Mouse (Mus musculus) forebrain, embryonic 14.5 days (tissue): ENCODE measurements around the gene Ccdc8. TPM values are rescaled to one million over a fixed set of nuclear protein-coding genes. Genes with fewer than 3 reads are reported as not detected.

Experiments used
- ATAC-seq: fragments of 200-750 bp; cut with Nextera tagmentation; 2 replicates; pipeline ENCODE4 v1.8.0; 2017; ENCODE audit warnings: mild to moderate bottlenecking, moderate library complexity
- DNase-seq: peaks from one replicate; pipeline ENCODE4 v3.0.0-alpha.2; 2015; ENCODE audit warnings: low spot score
- H3K27ac ChIP-seq: fragments of 300-500 bp; sonication (generic); 2 replicates; pipeline ENCODE4 v1.5.1; 2014; ENCODE audit warnings: low read depth, mild to moderate bottlenecking, control low read depth, low read length, moderate library complexity
- H3K27me3 ChIP-seq: fragments of 300-500 bp; sonication (generic); replicated peaks from 2 replicates; pipeline ENCODE4 v1.6.1; 2014; ENCODE audit warnings: low read length, control low read depth, mixed read lengths; ENCODE audit not compliant: control insufficient read depth, insufficient read depth
- H3K36me3 ChIP-seq: fragments of 300-500 bp; sonication (generic); 2 replicates; pipeline ENCODE4 v1.6.1; 2014; ENCODE audit warnings: low read length, control low read depth; ENCODE audit not compliant: control insufficient read depth, insufficient read depth
- H3K4me1 ChIP-seq: fragments of 300-500 bp; sonication (generic); 2 replicates; pipeline ENCODE4 v1.6.1; 2014; ENCODE audit warnings: antibody characterized with exemption, low read length, control low read depth; ENCODE audit not compliant: control insufficient read depth, insufficient read depth
- H3K4me2 ChIP-seq: fragments of 300-500 bp; sonication (generic); 2 replicates; pipeline ENCODE4 v1.6.1; 2014; ENCODE audit warnings: mild to moderate bottlenecking, control low read depth, low read length
- H3K4me3 ChIP-seq: fragments of 300-500 bp; sonication (generic); 2 replicates; pipeline ENCODE4 v1.5.1; 2014; ENCODE audit warnings: low read depth, low read length, control low read depth
- H3K9ac ChIP-seq: fragments of 300-500 bp; sonication (generic); 2 replicates; pipeline ENCODE4 v1.6.1; 2014; ENCODE audit warnings: mild to moderate bottlenecking, low read length, control low read depth, moderate library complexity
- H3K9me3 ChIP-seq: fragments of 300-500 bp; sonication (generic); replicated peaks from 2 replicates; pipeline ENCODE4 v1.6.1; 2016; ENCODE audit warnings: low read length, control low read depth, mixed read lengths; ENCODE audit not compliant: control insufficient read depth
- WGBS: fragments of 180-500 bp; shearing (Covaris S2); extraction: QIAGEN DNeasy Blood & Tissue Kit; methylation state at CpG from one replicate; pipeline ENCODE4 v1.1.7; 2014; 5-methylcytosine and 5-hydroxymethylcytosine counted together
- polyA plus RNA-seq: library from polyadenylated mRNA; unstranded; fragments of >200 nt; fragmentation: Nextera tagmentation; extraction: Ambion mirVana; gene quantifications from 2 replicates; pipeline ENCODE4 v1.2.1, GENCODE M21; 2014

Gene Ccdc8
- polyA plus RNA-seq, 1 experiment from 2014 or later = 3.4 TPM

DNA sequence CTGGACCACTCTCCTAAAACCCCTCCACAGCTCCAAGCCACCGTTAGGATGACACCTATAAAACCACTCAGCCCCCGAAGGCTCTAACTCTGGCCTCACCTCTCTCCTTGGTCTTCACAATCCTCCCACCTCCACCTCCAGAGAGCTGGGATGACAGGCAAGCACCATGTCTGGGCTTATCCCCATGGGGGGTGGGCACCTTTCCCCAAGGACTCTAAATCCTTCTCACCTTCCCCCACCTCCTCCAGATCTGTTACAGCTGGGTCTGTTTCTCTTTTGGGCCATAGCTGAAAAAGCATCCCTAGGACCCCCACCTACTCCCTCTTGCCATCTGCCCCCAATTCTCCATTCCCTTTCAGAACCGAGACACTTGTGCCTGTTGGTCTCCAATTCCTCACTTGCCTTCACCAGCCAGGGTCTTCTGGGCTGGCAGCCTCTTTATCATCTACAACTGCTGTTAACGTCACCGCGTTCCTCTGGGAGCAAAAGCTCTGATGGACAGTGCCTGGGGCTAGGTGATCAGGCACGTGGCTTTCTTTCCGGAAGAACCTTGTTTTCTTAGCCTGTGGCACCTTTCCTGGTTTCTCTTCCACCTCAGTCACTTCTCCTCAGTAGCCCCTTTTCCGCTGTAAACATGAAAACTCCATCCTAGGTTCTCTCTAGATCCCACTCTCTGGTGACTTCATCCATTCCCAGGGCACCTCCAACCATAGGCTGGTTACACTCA is 33.6 kb downstream of the Ccdc8 start:
- H3K27ac ChIP-seq = no peak overlapping the region
- peaks cover 13% of the 10 kb centered on the region for H3K4me1 ChIP-seq
- H3K36me3 ChIP-seq = peaks cover 37% of the 10 kb centered on the region
- H3K27me3 ChIP-seq = no peaks in the 10 kb centered on the region
- H3K9me3 ChIP-seq = no peaks in the 10 kb centered on the region
- peak overlapping the region; percentile 43; the same call in 1 of the 2 replicates for H3K9ac ChIP-seq
- peak overlapping the region; percentile 81; the same call in 1 of the 2 replicates for H3K4me3 ChIP-seq
- no peak for DNase-seq
- WGBS = 90% methylated on average over 9 of the region's 9 CpGs
- no peak for ATAC-seq
- peak overlapping the region; percentile 73 for H3K4me2 ChIP-seq

DNA sequence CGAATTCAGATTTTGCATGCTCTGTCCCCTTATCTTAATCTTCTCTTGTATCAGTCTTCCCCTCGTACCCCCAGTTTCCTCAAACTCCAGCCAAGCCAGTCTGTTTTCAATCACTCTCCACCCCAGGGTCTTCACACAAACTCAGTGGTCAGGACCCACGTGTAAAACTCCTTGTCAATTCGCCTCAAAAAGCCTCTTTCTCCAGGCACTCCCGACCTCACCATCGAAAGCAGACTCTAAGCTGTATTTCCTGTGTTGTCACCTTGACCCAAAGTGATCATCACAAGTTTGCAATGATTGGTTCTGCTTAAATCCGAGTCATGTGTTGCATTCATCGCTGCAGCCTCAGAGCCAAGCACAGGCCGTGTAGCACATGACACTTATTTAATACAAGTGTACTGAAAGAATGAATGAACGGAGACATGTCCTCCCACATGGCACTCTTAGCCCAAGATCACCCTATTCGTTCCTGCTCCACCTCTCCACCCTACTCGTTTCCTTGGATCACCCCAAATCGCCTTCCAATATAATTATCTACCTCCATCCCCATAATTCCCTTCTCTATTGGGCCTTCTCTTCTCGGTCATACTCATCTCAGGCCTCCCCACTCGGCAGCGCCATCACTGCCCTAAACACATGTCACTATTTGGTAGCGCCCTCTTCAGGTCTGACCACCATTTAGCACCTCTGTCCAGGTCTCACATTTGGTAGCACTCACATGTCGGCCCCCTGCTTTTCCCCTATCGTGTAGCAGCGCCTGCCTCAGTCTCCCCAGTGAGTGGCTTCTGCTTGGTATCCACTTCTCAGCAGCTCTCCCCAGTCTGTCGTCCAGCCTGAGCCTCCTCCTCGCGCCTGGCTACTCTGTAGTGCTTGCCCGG is 34.4 kb downstream of the Ccdc8 start:
- 10% methylated on average over 24 of the region's 24 CpGs for WGBS
- Histone ChIP-seq H3K36me3 (peaks cover 28% of the 10 kb centered on the region), H3K9ac (peak overlapping the region; percentile 88), H3K4me2 (peak overlapping the region; percentile 73), H3K4me1 (peaks cover 13% of the 10 kb centered on the region), H3K4me3 (peak overlapping the region; percentile 81), H3K9me3 (no peaks in the 10 kb centered on the region), H3K27me3 (no peaks in the 10 kb centered on the region), H3K27ac (0 out of 2 replicates have a peak overlapping the region, but pooled peaks have one; percentile 27)
- ATAC-seq = peak; percentile 71; the same call in 1 of the 2 replicates
- peak; percentile 75 for DNase-seq

DNA sequence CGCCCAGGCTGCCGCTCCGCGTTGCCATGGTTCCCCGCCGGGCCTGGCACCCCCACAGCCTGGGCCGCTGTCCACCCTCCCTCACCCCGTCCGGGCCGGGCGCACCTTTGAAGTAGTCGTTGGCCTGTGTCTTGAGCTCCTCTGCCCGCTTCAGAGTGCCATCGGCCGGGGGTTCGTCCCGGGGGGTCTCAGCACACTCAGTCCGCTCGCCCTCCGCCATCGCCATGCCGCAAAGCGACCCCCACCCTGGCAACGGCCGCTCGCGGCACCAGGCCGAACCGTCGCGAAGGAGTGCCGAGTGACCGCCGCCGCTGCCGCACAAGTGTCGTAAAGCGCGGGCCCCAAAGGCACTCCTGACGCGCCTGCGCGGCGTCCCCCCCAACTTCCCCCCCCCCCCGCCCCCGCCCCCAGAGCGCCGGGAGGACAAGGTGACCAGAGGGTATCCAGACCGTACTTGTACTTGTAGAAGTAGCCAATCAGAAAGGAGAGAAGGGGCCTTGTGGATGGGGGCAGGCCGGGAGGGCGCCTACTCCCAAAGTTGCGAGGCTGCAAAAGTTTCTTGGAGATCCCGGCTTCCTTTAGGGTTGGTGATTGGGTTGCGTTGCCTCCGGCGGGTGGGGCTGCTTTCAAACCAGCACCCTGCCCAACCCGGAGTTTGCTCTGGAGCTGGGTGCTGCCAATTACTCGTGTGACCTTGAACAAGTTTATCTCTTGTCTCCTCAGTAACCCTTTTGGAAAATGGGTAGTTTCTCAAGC is 35.3 kb downstream of the Ccdc8 start, which contains the start of gene Ppp5c:
Gene Ppp5c (minus strand): TSS at position 337 of the 756 bp plus-strand sequence.
- under 1% methylated on average over 54 of the region's 58 CpGs for WGBS
- no peaks in the 10 kb centered on the region for H3K9me3 ChIP-seq
- DNase-seq (peak; percentile 93), ATAC-seq (peak; percentile 88)
- H3K27me3 ChIP-seq = no peaks in the 10 kb centered on the region
- 0 out of 2 replicates have a peak within 1 kb of the TSS, but pooled peaks have one; percentile 27 for H3K27ac ChIP-seq
- peak within 1 kb of the TSS; percentile 81 for H3K4me3 ChIP-seq
- H3K4me2 ChIP-seq = peak within 1 kb of the TSS; percentile 73
- peak within 1 kb of the TSS; percentile 88 for H3K9ac ChIP-seq
- H3K4me1 ChIP-seq = peaks cover 13% of the 10 kb centered on the region
- peaks cover 20% of the 10 kb centered on the region; the same call in 1 of the 2 replicates for H3K36me3 ChIP-seq

DNA sequence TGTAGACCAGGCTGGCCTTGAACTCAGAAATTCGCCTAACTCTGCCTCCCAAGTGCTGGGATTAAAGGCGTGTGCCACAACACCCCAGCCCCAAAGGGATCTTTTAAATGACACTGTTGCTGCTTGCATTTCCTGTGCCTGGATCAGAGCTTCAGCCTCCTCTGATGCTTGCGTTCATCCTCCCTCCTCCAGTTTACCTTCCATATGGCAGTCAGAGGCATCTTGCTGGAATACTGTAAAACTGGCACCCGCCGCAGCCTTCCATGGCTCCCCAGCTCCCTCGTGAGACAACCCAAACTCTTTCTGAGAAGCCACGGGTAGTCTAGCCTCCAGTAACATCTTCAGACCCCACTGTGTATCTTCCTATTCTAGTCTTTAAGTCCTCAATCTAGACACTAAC is 36.4 kb downstream of the Ccdc8 start:
- H3K9ac ChIP-seq = no peak overlapping the region
- H3K4me3 ChIP-seq = no peak overlapping the region
- H3K36me3 ChIP-seq = peaks cover 9% of the 10 kb centered on the region; the same call in 1 of the 2 replicates
- ATAC-seq = no peak
- no peaks in the 10 kb centered on the region for H3K9me3 ChIP-seq
- DNase-seq = no peak
- H3K4me1 ChIP-seq = peaks cover 13% of the 10 kb centered on the region
- no peak overlapping the region for H3K27ac ChIP-seq
- no peak overlapping the region for H3K4me2 ChIP-seq
- whole genome bisulfite sequencing = 77% methylated on average over 7 of the region's 7 CpGs
- H3K27me3 ChIP-seq = no peaks in the 10 kb centered on the region

DNA sequence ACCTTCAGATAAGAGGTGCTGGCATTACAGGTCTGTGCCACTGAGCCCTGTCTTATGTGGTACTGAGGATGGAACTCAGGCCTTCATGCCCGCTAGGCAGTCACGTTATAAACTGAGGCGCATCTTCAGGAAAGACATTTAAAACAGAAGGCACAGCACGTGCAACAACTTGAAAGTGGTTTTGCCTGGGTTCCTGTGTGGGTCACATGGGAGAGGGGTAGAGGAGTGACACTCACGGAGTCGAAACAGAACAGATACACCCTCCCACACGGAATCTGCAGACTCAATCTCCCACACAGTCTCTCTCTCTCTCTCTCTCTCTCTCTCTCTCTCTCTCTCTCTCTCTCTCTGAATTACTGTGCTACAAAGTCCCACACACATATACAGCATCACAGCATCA is 37.7 kb downstream of the Ccdc8 start:
- ATAC-seq = no peak
- H3K27me3 ChIP-seq = no peaks in the 10 kb centered on the region
- 82% methylated on average over 7 of the region's 7 CpGs for WGBS

DNA sequence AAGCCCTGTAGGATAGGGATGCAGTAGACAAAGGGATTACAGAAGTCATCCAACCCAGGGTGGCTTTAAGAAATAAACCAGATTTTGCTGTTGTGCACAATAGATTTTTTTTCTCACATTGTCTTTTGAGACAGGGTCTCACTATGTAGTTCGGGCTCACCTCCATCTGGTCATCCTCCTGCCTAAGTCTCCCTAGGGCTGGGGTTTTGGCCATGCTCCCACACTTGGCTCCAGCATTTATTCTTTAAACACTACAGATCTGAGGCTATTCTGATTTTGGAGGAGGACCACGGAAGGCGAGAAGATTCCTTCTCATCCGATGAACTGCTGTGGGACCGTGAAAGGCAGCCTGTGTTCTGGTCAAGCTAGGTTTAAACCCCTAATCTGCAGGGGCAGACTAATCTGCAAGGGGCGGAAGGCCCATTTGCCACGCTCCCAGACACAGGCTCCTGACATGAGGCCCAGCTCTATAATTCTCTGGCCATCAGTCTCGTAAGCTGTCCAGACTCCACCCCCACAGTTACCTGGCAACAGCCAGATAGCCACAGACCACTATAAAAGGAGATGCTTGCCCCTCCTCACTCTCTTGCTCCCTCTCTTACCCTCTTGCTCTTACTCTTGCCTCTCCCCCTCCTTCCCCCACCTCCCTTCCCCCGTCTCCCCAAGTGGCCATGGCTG is 45.6 kb downstream of the Ccdc8 start:
- H3K4me1 ChIP-seq = no peaks in the 10 kb centered on the region
- no peak for ATAC-seq
- no peak overlapping the region for H3K4me2 ChIP-seq
- H3K9me3 ChIP-seq = no peaks in the 10 kb centered on the region
- H3K36me3 ChIP-seq = peaks cover 6% of the 10 kb centered on the region
- 49% methylated on average over 9 of the region's 9 CpGs for WGBS
- H3K4me3 ChIP-seq = no peak overlapping the region
- no peak overlapping the region for H3K9ac ChIP-seq
- no peak for DNase-seq
- H3K27me3 ChIP-seq = no peaks in the 10 kb centered on the region
- H3K27ac ChIP-seq = no peak overlapping the region

More for the DNA sequence above, 37.7 kb downstream of the Ccdc8 start:
- Histone ChIP-seq H3K4me1 (peaks cover 13% of the 10 kb centered on the region), H3K27ac (no peak overlapping the region), H3K9me3 (no peaks in the 10 kb centered on the region), H3K4me2 (no peak overlapping the region), H3K4me3 (no peak overlapping the region), H3K9ac (no peak overlapping the region), H3K36me3 (peaks cover 5% of the 10 kb centered on the region; the same call in 1 of the 2 replicates)
- DNase-seq = no peak

DNA sequence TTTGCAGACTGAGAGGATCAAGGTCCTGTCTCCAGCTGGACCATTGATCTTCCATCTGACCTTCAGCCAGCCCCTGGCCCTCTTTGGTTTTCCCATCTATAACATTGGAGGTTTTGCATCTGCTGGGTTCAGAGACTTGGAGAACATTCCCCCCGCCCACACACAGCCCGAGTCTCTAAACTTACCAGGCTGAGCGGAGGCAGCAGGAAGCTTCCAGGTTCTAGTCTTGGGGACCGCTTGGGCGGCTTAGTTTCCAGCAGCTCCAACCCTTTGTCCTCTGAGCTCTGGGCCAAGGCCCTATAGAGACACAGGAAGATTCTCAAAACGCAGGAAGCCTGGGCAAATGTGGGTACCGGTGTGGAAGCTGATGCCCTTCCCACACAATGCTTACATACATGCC is 46.9 kb downstream of the Ccdc8 start:
- no peak for ATAC-seq
- WGBS = 95% methylated on average over 7 of the region's 7 CpGs
- Histone ChIP-seq H3K4me2 (no peak overlapping the region), H3K27me3 (no peaks in the 10 kb centered on the region), H3K27ac (no peak overlapping the region), H3K36me3 (peaks cover 6% of the 10 kb centered on the region), H3K9me3 (no peaks in the 10 kb centered on the region), H3K4me3 (no peak overlapping the region), H3K9ac (no peak overlapping the region), H3K4me1 (no peaks in the 10 kb centered on the region)
- DNase-seq = no peak

DNA sequence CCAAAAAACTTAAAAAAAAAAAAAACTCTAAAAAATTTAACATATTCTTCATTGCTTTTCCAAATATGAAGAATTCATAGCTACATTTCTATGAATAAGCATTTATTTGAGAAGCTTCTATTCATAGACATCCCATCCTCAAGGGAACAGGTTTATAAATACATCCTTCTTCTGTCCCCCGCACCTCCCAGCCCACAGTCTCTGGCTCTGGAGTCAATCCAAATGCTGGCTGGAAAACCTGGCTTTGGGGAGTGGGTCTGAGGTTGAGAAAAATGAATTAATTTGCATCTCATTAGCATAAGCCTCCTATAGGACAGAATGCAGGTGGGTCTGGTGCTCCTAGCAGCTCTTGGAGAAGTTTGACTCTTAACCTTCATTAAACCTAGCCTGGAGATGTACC is 53.2 kb downstream of the Ccdc8 start:
- ATAC-seq = no peak
- Histone ChIP-seq H3K27ac (no peak overlapping the region), H3K9ac (no peak overlapping the region)

More for the DNA sequence above, 53.2 kb downstream of the Ccdc8 start:
- H3K4me1 ChIP-seq = no peaks in the 10 kb centered on the region
- WGBS = 24% methylated on average over 1 of the region's 1 CpGs
- H3K4me2 ChIP-seq = no peak overlapping the region
- no peak overlapping the region for H3K4me3 ChIP-seq
- no peaks in the 10 kb centered on the region for H3K9me3 ChIP-seq
- DNase-seq = no peak
- H3K27me3 ChIP-seq = no peaks in the 10 kb centered on the region
- H3K36me3 ChIP-seq = 0 out of 2 replicates have a peak, but pooled peaks cover 3% of the 10 kb centered on the region
